Mouse (Mus musculus): ENCODE data around the gene Iqgap2.

DNA sequence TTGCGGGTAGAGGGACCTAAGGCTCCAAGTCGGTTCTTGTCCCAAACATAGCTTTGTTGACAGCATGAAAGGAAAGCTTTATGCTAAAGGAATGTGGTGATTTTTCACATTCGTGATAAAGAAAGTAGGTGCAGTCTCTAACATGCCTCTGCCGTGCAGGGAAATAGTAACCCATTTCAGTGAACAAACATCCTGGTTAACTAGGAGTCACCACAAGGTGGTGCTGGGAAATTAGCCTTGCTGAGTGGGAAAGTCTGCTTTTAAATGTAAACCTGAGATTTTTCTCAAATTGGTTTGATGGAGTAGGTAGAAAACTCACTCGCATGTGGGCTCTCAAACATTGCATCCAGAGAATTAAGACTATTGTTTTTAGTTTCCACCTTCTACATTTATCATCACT is 152.1 kb downstream of the Iqgap2 start:
- TF ChIP-seq CTCF (conservative IDR thresholded peaks at IDR 0.05; ENCODE audit: insufficient read depth, insufficient read length, low read depth, low read length) (no peak), POLR2A (IDR thresholded peaks at IDR 0.05; ENCODE audit: low read depth, low read length) (no peak)
